Mouse (Mus musculus): Measurements from ENCODE around the gene Rrp1b. TPM values are rescaled to one million over a fixed set of nuclear protein-coding genes. Genes with fewer than 3 reads are reported as not detected.

The Rrp1b gene
- polyA plus RNA-seq, 1 experiment from 2014 or later, result 27.7 TPM

GRCm38 (mm10) chr17:32067541-32067940 is 31.6 kb downstream of the Rrp1b start:
- Histone ChIP-seq H3K4me3 (replicated peaks; ENCODE audit: low read length) (no peak overlapping the region), H3K4me1 (replicated peaks; ENCODE audit: control insufficient read depth, insufficient read depth, low read length) (no peaks in the 10 kb centered on the region), H3K27ac (no peak overlapping the region), H3K4me2 (replicated peaks) (no peak overlapping the region), H3K9ac (no peak overlapping the region), H3K27me3 (ENCODE audit: control insufficient read depth, insufficient read depth, low read length) (no peaks in the 10 kb centered on the region), H3K36me3 (replicated peaks; ENCODE audit: control insufficient read depth, insufficient read depth) (no peaks in the 10 kb centered on the region), H3K9me3 (ENCODE audit: control insufficient read depth, low read length) (no peaks in the 10 kb centered on the region)
- no peak for ATAC-seq (ENCODE audit: low FRiP score)
- WGBS, result 76% methylated on average over 9 of the region's 9 CpGs
- DNase-seq (ENCODE audit: low spot score), result no peak

GRCm38 (mm10) chr17:32068381-32068780 is 32.5 kb downstream of the Rrp1b start:
- Histone ChIP-seq H3K9ac (no peak overlapping the region), H3K4me1 (replicated peaks; ENCODE audit: control insufficient read depth, insufficient read depth, low read length) (no peaks in the 10 kb centered on the region), H3K4me2 (replicated peaks) (no peak overlapping the region), H3K36me3 (replicated peaks; ENCODE audit: control insufficient read depth, insufficient read depth) (no peaks in the 10 kb centered on the region), H3K9me3 (ENCODE audit: control insufficient read depth, low read length) (no peaks in the 10 kb centered on the region), H3K27ac (no peak overlapping the region), H3K4me3 (replicated peaks; ENCODE audit: low read length) (no peak overlapping the region), H3K27me3 (ENCODE audit: control insufficient read depth, insufficient read depth, low read length) (no peaks in the 10 kb centered on the region)
- DNase-seq (ENCODE audit: low spot score) (no peak), ATAC-seq (ENCODE audit: low FRiP score) (no peak)
- 90% methylated on average over 11 of the region's 11 CpGs for WGBS

- DNase-seq (ENCODE audit: low spot score), result no peak
- no peaks in the 10 kb centered on the region for H3K36me3 ChIP-seq (replicated peaks; ENCODE audit: control insufficient read depth, insufficient read depth)
- no peak overlapping the region for H3K4me2 ChIP-seq (replicated peaks)
- no peaks in the 10 kb centered on the region for H3K27me3 ChIP-seq (ENCODE audit: control insufficient read depth, insufficient read depth, low read length)
- ATAC-seq (ENCODE audit: low FRiP score), result no peak
- H3K9ac ChIP-seq, result no peak overlapping the region
- H3K4me1 ChIP-seq (replicated peaks; ENCODE audit: control insufficient read depth, insufficient read depth, low read length), result no peaks in the 10 kb centered on the region
- H3K9me3 ChIP-seq (ENCODE audit: control insufficient read depth, low read length), result no peaks in the 10 kb centered on the region
- H3K4me3 ChIP-seq (replicated peaks; ENCODE audit: low read length), result no peak overlapping the region
- 93% methylated on average over 2 of the region's 2 CpGs for WGBS
- no peak overlapping the region for H3K27ac ChIP-seq
Observed at GRCm38 (mm10) chr17:32068810-32069209, 32.9 kb downstream of the Rrp1b start.

GRCm38 (mm10) chr17:32073359-32073758 is 37.5 kb downstream of the Rrp1b start:
- Histone ChIP-seq H3K27ac (no peak overlapping the region), H3K9ac (no peak overlapping the region), H3K4me2 (replicated peaks) (no peak overlapping the region), H3K36me3 (replicated peaks; ENCODE audit: control insufficient read depth, insufficient read depth) (no peaks in the 10 kb centered on the region), H3K4me3 (replicated peaks; ENCODE audit: low read length) (no peak overlapping the region), H3K9me3 (ENCODE audit: control insufficient read depth, low read length) (no peaks in the 10 kb centered on the region), H3K27me3 (ENCODE audit: control insufficient read depth, insufficient read depth, low read length) (no peaks in the 10 kb centered on the region), H3K4me1 (replicated peaks; ENCODE audit: control insufficient read depth, insufficient read depth, low read length) (0 out of 2 replicates have a peak, but pooled peaks cover 4% of the 10 kb centered on the region)
- peak; percentile 57; the same call in 1 of the 2 replicates for ATAC-seq (ENCODE audit: low FRiP score)
- WGBS, result 5% methylated on average over 2 of the region's 2 CpGs
- peak; percentile 78 for DNase-seq (ENCODE audit: low spot score)

- Histone ChIP-seq H3K4me1 (replicated peaks; ENCODE audit: control insufficient read depth, insufficient read depth, low read length) (0 out of 2 replicates have a peak, but pooled peaks cover 4% of the 10 kb centered on the region), H3K9me3 (ENCODE audit: control insufficient read depth, low read length) (no peaks in the 10 kb centered on the region), H3K27me3 (ENCODE audit: control insufficient read depth, insufficient read depth, low read length) (no peaks in the 10 kb centered on the region), H3K27ac (no peak overlapping the region), H3K4me3 (replicated peaks; ENCODE audit: low read length) (no peak overlapping the region), H3K4me2 (replicated peaks) (no peak overlapping the region), H3K9ac (no peak overlapping the region), H3K36me3 (replicated peaks; ENCODE audit: control insufficient read depth, insufficient read depth) (no peaks in the 10 kb centered on the region)
- no peak for ATAC-seq (ENCODE audit: low FRiP score)
- DNase-seq (ENCODE audit: low spot score), result no peak
- WGBS, result 68% methylated on average over 4 of the region's 4 CpGs
Observed at GRCm38 (mm10) chr17:32074658-32075057, 38.8 kb downstream of the Rrp1b start.

- H3K4me3 ChIP-seq (replicated peaks; ENCODE audit: low read length), result no peak overlapping the region
- no peak overlapping the region for H3K27ac ChIP-seq
- no peak overlapping the region for H3K4me2 ChIP-seq (replicated peaks)
- ATAC-seq (ENCODE audit: low FRiP score) (no peak), DNase-seq (ENCODE audit: low spot score) (peak; percentile 72)
- H3K36me3 ChIP-seq (replicated peaks; ENCODE audit: control insufficient read depth, insufficient read depth), result no peaks in the 10 kb centered on the region
- no peak overlapping the region for H3K9ac ChIP-seq
- H3K4me1 ChIP-seq (replicated peaks; ENCODE audit: control insufficient read depth, insufficient read depth, low read length), result 0 out of 2 replicates have a peak, but pooled peaks cover 4% of the 10 kb centered on the region
- no peaks in the 10 kb centered on the region for H3K9me3 ChIP-seq (ENCODE audit: control insufficient read depth, low read length)
- H3K27me3 ChIP-seq (ENCODE audit: control insufficient read depth, insufficient read depth, low read length), result no peaks in the 10 kb centered on the region
- WGBS, result 0% methylated on average over 2 of the region's 2 CpGs
Observed at GRCm38 (mm10) chr17:32075164-32075563, 39.3 kb downstream of the Rrp1b start.

GRCm38 (mm10) chr17:32083351-32083750 is 47.5 kb downstream of the Rrp1b start:
- no peaks in the 10 kb centered on the region for H3K36me3 ChIP-seq (replicated peaks; ENCODE audit: control insufficient read depth, insufficient read depth)
- no peak overlapping the region for H3K27ac ChIP-seq
- no peaks in the 10 kb centered on the region for H3K27me3 ChIP-seq (ENCODE audit: control insufficient read depth, insufficient read depth, low read length)
- no peak overlapping the region for H3K4me3 ChIP-seq (replicated peaks; ENCODE audit: low read length)
- WGBS, result 95% methylated on average over 2 of the region's 2 CpGs
- H3K4me2 ChIP-seq (replicated peaks), result no peak overlapping the region
- DNase-seq (ENCODE audit: low spot score) (no peak), ATAC-seq (ENCODE audit: low FRiP score) (no peak)
- no peaks in the 10 kb centered on the region for H3K4me1 ChIP-seq (replicated peaks; ENCODE audit: control insufficient read depth, insufficient read depth, low read length)
- no peak overlapping the region for H3K9ac ChIP-seq
- no peaks in the 10 kb centered on the region for H3K9me3 ChIP-seq (ENCODE audit: control insufficient read depth, low read length)

GRCm38 (mm10) chr17:32087069-32087468 is 51.2 kb downstream of the Rrp1b start:
- 93% methylated on average over 2 of the region's 2 CpGs for WGBS

GRCm38 (mm10) chr17:32091032-32091363 is 55.1 kb downstream of the Rrp1b start:
- H3K4me1 ChIP-seq (replicated peaks; ENCODE audit: control insufficient read depth, insufficient read depth, low read length), result peaks cover 12% of the 10 kb centered on the region
- no peak for ATAC-seq (ENCODE audit: low FRiP score)

More at GRCm38 (mm10) chr17:32087069-32087468, 51.2 kb downstream of the Rrp1b start:
- Histone ChIP-seq H3K4me3 (replicated peaks; ENCODE audit: low read length) (no peak overlapping the region), H3K4me2 (replicated peaks) (no peak overlapping the region), H3K27ac (no peak overlapping the region), H3K27me3 (ENCODE audit: control insufficient read depth, insufficient read depth, low read length) (no peaks in the 10 kb centered on the region), H3K4me1 (replicated peaks; ENCODE audit: control insufficient read depth, insufficient read depth, low read length) (peaks cover 12% of the 10 kb centered on the region), H3K36me3 (replicated peaks; ENCODE audit: control insufficient read depth, insufficient read depth) (no peaks in the 10 kb centered on the region), H3K9ac (no peak overlapping the region), H3K9me3 (ENCODE audit: control insufficient read depth, low read length) (no peaks in the 10 kb centered on the region)
- DNase-seq (ENCODE audit: low spot score) (no peak), ATAC-seq (ENCODE audit: low FRiP score) (no peak)

More at GRCm38 (mm10) chr17:32091032-32091363, 55.1 kb downstream of the Rrp1b start:
- Histone ChIP-seq H3K9me3 (ENCODE audit: control insufficient read depth, low read length) (peaks cover 6% of the 10 kb centered on the region; the same call in 1 of the 2 replicates), H3K4me3 (replicated peaks; ENCODE audit: low read length) (peak overlapping the region; percentile 17), H3K27ac (peak overlapping the region; percentile 60; the same call in 1 of the 2 replicates), H3K27me3 (ENCODE audit: control insufficient read depth, insufficient read depth, low read length) (no peaks in the 10 kb centered on the region), H3K36me3 (replicated peaks; ENCODE audit: control insufficient read depth, insufficient read depth) (no peaks in the 10 kb centered on the region), H3K4me2 (replicated peaks) (peak overlapping the region; percentile 51), H3K9ac (peak overlapping the region; percentile 40; the same call in 1 of the 2 replicates)
- DNase-seq (ENCODE audit: low spot score), result no peak
- WGBS, result 19% methylated on average over 1 of the region's 1 CpGs
